Mouse (Mus musculus) intestine, embryonic 15.5 days (tissue): ENCODE measurements around the gene Prkca. TPM values are rescaled to one million over a fixed set of nuclear protein-coding genes. Genes with fewer than 3 reads are reported as not detected.

Experiments used
- ATAC-seq: fragments of 200-750 bp; cut with Nextera tagmentation; 2 replicates; pipeline ENCODE4 v1.8.0; 2017; ENCODE audit warnings: moderate TSS enrichment, moderate library complexity
- H3K27ac ChIP-seq: fragments of 300-500 bp; sonication (generic); 2 replicates; pipeline ENCODE4 v1.5.1; 2015; ENCODE audit warnings: mild to moderate bottlenecking, inconsistent platforms
- H3K27me3 ChIP-seq: fragments of 300-500 bp; sonication (generic); replicated peaks from 2 replicates; pipeline ENCODE4 v1.6.1; 2015; ENCODE audit warnings: inconsistent platforms
- H3K36me3 ChIP-seq: fragments of 300-500 bp; sonication (generic); 2 replicates; pipeline ENCODE4 v1.6.1; 2015; ENCODE audit warnings: inconsistent platforms
- H3K4me1 ChIP-seq: fragments of 300-500 bp; sonication (generic); replicated peaks from 2 replicates; pipeline ENCODE4 v1.6.1; 2015; ENCODE audit warnings: inconsistent platforms
- H3K4me2 ChIP-seq: fragments of 300-500 bp; sonication (generic); replicated peaks from 2 replicates; pipeline ENCODE4 v1.6.1; 2015; ENCODE audit warnings: mild to moderate bottlenecking, inconsistent platforms
- H3K4me3 ChIP-seq: fragments of 300-500 bp; sonication (generic); replicated peaks from 2 replicates; pipeline ENCODE4 v1.5.1; 2015; ENCODE audit warnings: inconsistent platforms
- H3K9ac ChIP-seq: fragments of 300-500 bp; sonication (generic); 2 replicates; pipeline ENCODE4 v1.6.1; 2015; ENCODE audit warnings: inconsistent platforms
- H3K9me3 ChIP-seq: fragments of 300-500 bp; sonication (generic); 2 replicates; pipeline ENCODE4 v1.6.1; 2016; ENCODE audit warnings: inconsistent platforms
- WGBS: fragments of 180-500 bp; shearing (Covaris S2); methylation state at CpG from one replicate; pipeline ENCODE4 v1.1.7; 2015; 5-methylcytosine and 5-hydroxymethylcytosine counted together
- polyA plus RNA-seq: library from polyadenylated mRNA; unstranded; fragments of >200 nt; fragmentation: Nextera tagmentation; extraction: Ambion mirVana; gene quantifications from 2 replicates; pipeline ENCODE4 v1.2.1, GENCODE M21; 2015

Prkca gene
- polyA plus RNA-seq, 1 experiment from 2014 or later = 22.0 TPM

GRCm38 (mm10) chr11:108178802-108179201 lies 164.9 kb downstream of the Prkca start:
- Histone ChIP-seq H3K4me1 (no peaks in the 10 kb centered on the region), H3K9ac (no peak overlapping the region), H3K4me2 (no peak overlapping the region), H3K4me3 (no peak overlapping the region), H3K9me3 (no peaks in the 10 kb centered on the region), H3K27ac (no peak overlapping the region), H3K36me3 (no peaks in the 10 kb centered on the region), H3K27me3 (no peaks in the 10 kb centered on the region)
- no peak for ATAC-seq
- WGBS = 82% methylated on average over 5 of the region's 5 CpGs

- no peaks in the 10 kb centered on the region for H3K27me3 ChIP-seq
- no peak overlapping the region for H3K4me3 ChIP-seq
- H3K9me3 ChIP-seq = no peaks in the 10 kb centered on the region
- no peaks in the 10 kb centered on the region for H3K4me1 ChIP-seq
- ATAC-seq = no peak
- no peaks in the 10 kb centered on the region for H3K36me3 ChIP-seq
- 84% methylated on average over 3 of the region's 3 CpGs for WGBS
- no peak overlapping the region for H3K9ac ChIP-seq
- no peak overlapping the region for H3K27ac ChIP-seq
- H3K4me2 ChIP-seq = no peak overlapping the region
Measured at GRCm38 (mm10) chr11:108178258-108178657, 165.5 kb downstream of the Prkca start.

DNA sequence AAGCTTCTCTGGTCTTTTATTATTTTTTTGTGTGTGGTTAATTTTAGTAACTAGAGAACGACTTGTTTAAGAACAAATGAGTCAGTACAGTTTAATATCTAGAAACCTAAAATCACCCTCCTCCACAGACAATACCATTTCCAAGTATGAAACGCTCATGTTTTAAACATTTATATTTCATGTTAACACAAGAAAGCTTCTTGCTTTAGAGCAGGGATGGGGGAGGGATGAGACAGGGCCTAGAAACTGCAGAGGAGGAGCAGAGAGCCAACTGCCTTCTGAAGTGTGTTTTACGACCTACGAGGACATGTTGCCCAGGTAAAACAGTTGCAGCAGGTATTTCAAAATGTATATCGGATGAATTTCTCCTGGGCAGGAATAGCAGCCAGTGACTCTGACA lies 167.0 kb downstream of the Prkca start:
- Histone ChIP-seq H3K36me3 (no peaks in the 10 kb centered on the region), H3K9me3 (no peaks in the 10 kb centered on the region), H3K9ac (no peak overlapping the region), H3K4me3 (no peak overlapping the region), H3K4me1 (no peaks in the 10 kb centered on the region), H3K27me3 (no peaks in the 10 kb centered on the region), H3K27ac (no peak overlapping the region), H3K4me2 (no peak overlapping the region)
- WGBS = 56% methylated on average over 5 of the region's 5 CpGs
- no peak for ATAC-seq

DNA sequence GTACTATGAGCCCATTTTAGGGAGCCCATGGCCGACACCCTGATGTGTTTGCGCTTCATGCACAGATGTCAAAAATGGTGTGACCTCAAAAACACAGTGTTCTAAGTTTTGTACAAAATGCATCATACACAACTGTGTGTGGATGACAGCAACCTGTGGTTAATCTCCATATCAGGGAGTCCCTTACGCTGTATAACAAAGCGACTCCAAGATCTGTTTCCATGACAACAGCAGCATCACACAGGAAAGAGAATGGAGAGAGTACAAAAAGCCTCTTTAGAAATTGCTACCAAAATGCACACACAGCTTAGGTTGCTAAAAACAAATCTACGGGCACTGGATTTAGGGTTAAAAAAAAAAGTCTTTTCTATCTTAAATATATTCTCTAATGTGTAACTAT lies 171.8 kb downstream of the Prkca start:
- Histone ChIP-seq H3K4me3 (no peak overlapping the region), H3K9me3 (no peaks in the 10 kb centered on the region), H3K36me3 (no peaks in the 10 kb centered on the region), H3K27ac (no peak overlapping the region), H3K9ac (no peak overlapping the region), H3K4me2 (no peak overlapping the region), H3K27me3 (no peaks in the 10 kb centered on the region), H3K4me1 (no peaks in the 10 kb centered on the region)
- WGBS = 90% methylated on average over 5 of the region's 5 CpGs
- ATAC-seq = no peak

- Histone ChIP-seq H3K27ac (no peak overlapping the region), H3K36me3 (no peaks in the 10 kb centered on the region), H3K27me3 (no peaks in the 10 kb centered on the region), H3K9me3 (no peaks in the 10 kb centered on the region), H3K4me1 (peaks cover 1% of the 10 kb centered on the region; the same call in 1 of the 2 replicates), H3K9ac (no peak overlapping the region), H3K4me2 (no peak overlapping the region), H3K4me3 (no peak overlapping the region)
- WGBS = 90% methylated on average over 6 of the region's 6 CpGs
- ATAC-seq = no peak
Measured at GRCm38 (mm10) chr11:108171260-108171659, 172.5 kb downstream of the Prkca start.

DNA sequence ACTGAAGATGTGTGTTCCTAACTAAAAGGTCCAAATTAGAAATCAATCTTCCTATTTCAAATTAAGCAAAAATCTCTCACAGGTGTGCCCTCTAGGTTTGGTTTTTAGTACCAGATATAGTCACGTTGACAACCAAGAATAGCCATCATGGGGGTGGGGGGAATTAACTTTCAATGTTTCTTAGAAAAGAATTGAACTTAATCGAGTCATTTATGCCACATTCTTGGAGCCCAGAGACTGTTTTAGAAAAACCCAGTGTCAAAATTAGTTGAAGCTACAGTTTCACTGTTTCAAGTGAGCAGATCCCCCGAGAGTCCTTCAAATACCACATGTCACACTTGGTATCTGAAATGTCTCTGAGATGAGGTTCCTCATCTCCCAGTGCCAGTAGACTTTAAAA lies 173.6 kb downstream of the Prkca start:
- H3K4me3 ChIP-seq = no peak overlapping the region
- H3K9me3 ChIP-seq = no peaks in the 10 kb centered on the region
- H3K4me2 ChIP-seq = no peak overlapping the region
- no peaks in the 10 kb centered on the region for H3K36me3 ChIP-seq
- no peak overlapping the region for H3K9ac ChIP-seq
- H3K27me3 ChIP-seq = no peaks in the 10 kb centered on the region
- H3K27ac ChIP-seq = no peak overlapping the region
- H3K4me1 ChIP-seq = peaks cover 8% of the 10 kb centered on the region; the same call in 1 of the 2 replicates
- 81% methylated on average over 3 of the region's 3 CpGs for WGBS
- ATAC-seq = no peak

DNA sequence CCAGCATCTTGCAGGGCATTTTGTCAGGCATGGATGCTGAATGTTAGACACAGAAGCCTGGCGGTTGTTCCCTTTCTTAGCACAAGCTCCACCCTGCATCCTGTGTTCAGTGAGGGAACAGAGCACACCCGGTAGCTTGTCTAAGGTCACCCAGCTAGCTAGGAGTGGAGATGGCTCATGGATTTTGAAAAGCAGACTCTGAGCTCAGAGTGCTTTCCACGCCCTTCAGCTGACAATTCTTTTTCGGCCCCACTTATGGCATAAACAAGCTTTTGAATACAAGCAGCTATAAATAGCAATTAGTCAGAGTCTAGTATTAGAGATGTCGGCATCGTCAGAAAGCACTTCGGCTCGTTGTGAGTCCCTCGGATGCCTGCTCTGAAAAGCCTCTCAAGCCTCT lies 178.0 kb downstream of the Prkca start:
- WGBS = 44% methylated on average over 9 of the region's 9 CpGs
- Histone ChIP-seq H3K4me2 (no peak overlapping the region), H3K27me3 (no peaks in the 10 kb centered on the region), H3K9ac (no peak overlapping the region), H3K27ac (no peak overlapping the region), H3K4me3 (no peak overlapping the region), H3K36me3 (no peaks in the 10 kb centered on the region), H3K4me1 (peaks cover 8% of the 10 kb centered on the region; the same call in 1 of the 2 replicates), H3K9me3 (no peaks in the 10 kb centered on the region)
- no peak for ATAC-seq

DNA sequence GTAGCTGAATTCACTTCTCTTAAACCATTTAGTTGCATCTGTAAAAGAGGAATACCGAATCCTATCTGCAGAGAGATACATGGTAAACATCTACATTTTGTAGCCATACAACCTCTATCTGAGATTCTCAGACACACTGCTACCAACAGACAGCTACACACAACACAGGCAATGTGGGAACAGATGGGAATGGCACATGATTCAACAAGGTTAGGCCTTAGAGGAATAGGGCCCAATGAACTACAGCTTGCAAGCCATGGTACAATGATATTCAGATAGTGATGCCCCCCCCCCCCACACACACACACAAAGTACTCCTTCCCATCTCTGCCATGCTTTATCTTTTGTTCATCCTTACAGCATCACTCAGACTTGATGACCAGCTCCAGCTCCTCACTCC lies 181.1 kb downstream of the Prkca start:
- H3K9ac ChIP-seq = no peak overlapping the region
- H3K9me3 ChIP-seq = no peaks in the 10 kb centered on the region; the same call in 1 of the 2 replicates
- ATAC-seq = no peak
- H3K4me2 ChIP-seq = no peak overlapping the region
- WGBS = 82% methylated on average over 1 of the region's 1 CpGs
- no peak overlapping the region for H3K27ac ChIP-seq
- peaks cover 8% of the 10 kb centered on the region; the same call in 1 of the 2 replicates for H3K4me1 ChIP-seq
- H3K36me3 ChIP-seq = no peaks in the 10 kb centered on the region
- H3K27me3 ChIP-seq = no peaks in the 10 kb centered on the region
- H3K4me3 ChIP-seq = no peak overlapping the region

- no peak overlapping the region for H3K9ac ChIP-seq
- no peak for ATAC-seq
- 67% methylated on average over 4 of the region's 4 CpGs for WGBS
- no peaks in the 10 kb centered on the region for H3K36me3 ChIP-seq
- H3K4me3 ChIP-seq = no peak overlapping the region
- no peaks in the 10 kb centered on the region; the same call in 1 of the 2 replicates for H3K9me3 ChIP-seq
- no peak overlapping the region for H3K4me2 ChIP-seq
- peaks cover 8% of the 10 kb centered on the region; the same call in 1 of the 2 replicates for H3K4me1 ChIP-seq
- H3K27me3 ChIP-seq = no peaks in the 10 kb centered on the region
- no peak overlapping the region for H3K27ac ChIP-seq
Measured at GRCm38 (mm10) chr11:108162110-108162509, 181.6 kb downstream of the Prkca start.

GRCm38 (mm10) chr11:108160056-108160455 lies 183.7 kb downstream of the Prkca start:
- Histone ChIP-seq H3K4me3 (no peak overlapping the region), H3K9me3 (no peaks in the 10 kb centered on the region; the same call in 1 of the 2 replicates), H3K27ac (no peak overlapping the region), H3K36me3 (no peaks in the 10 kb centered on the region), H3K9ac (no peak overlapping the region), H3K27me3 (no peaks in the 10 kb centered on the region), H3K4me2 (no peak overlapping the region), H3K4me1 (no peaks in the 10 kb centered on the region)
- WGBS = 87% methylated on average over 7 of the region's 7 CpGs
- ATAC-seq = no peak

DNA sequence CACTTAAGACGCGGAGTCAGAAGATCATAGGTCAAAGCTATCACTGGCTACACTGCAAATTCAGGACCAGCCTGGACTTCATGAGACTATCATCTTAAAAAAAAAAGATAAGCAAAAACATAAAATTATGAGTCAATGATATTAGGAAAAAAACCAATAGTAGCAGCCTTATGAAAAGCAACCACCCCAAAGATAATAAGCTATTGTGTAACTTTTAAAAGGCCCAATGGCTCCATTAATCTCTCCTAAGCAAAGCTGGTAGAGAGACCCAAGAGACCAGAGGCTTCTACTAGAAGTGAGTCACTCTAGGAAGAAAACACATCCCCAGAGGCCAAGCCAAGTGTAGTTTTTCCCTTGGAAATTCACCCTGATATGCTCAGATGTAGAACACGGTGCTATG lies 185.7 kb downstream of the Prkca start:
- Histone ChIP-seq H3K27me3 (no peaks in the 10 kb centered on the region), H3K4me3 (no peak overlapping the region), H3K4me2 (no peak overlapping the region), H3K27ac (no peak overlapping the region), H3K4me1 (no peaks in the 10 kb centered on the region), H3K36me3 (no peaks in the 10 kb centered on the region), H3K9ac (no peak overlapping the region), H3K9me3 (no peaks in the 10 kb centered on the region; the same call in 1 of the 2 replicates)
- 93% methylated on average over 3 of the region's 3 CpGs for WGBS
- ATAC-seq = no peak

GRCm38 (mm10) chr11:108157074-108157473 lies 186.7 kb downstream of the Prkca start:
- H3K36me3 ChIP-seq = no peaks in the 10 kb centered on the region
- no peak overlapping the region for H3K4me2 ChIP-seq
- H3K4me3 ChIP-seq = no peak overlapping the region
- H3K4me1 ChIP-seq = 0 out of 2 replicates have a peak, but pooled peaks cover under 1% of the 10 kb centered on the region
- ATAC-seq = no peak
- no peak overlapping the region for H3K9ac ChIP-seq
- no peaks in the 10 kb centered on the region for H3K27me3 ChIP-seq
- H3K9me3 ChIP-seq = no peaks in the 10 kb centered on the region; the same call in 1 of the 2 replicates
- H3K27ac ChIP-seq = no peak overlapping the region
- 89% methylated on average over 5 of the region's 5 CpGs for WGBS

DNA sequence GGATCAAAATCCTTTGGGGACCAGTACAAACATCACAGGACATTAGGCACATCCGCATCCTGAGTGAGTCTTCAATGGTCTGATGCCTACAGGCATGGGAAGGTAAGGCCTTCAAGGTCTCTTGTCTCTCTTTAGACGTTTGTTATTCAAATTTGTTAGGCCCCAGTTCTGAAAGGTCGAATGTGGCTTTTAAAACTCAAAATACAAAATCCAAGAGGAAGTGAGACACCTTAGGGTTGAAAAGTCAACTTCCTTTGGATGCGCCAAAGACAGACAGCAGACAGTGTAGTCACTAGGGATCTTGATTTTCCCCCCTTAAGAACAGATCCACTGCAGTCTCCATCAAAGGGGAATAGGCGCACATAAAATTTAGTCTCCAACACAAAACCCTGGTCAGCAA lies 187.6 kb downstream of the Prkca start:
- Histone ChIP-seq H3K9ac (no peak overlapping the region), H3K4me3 (no peak overlapping the region), H3K4me2 (no peak overlapping the region), H3K27me3 (no peaks in the 10 kb centered on the region), H3K4me1 (peaks cover 9% of the 10 kb centered on the region; the same call in 1 of the 2 replicates), H3K36me3 (no peaks in the 10 kb centered on the region), H3K27ac (no peak overlapping the region), H3K9me3 (no peaks in the 10 kb centered on the region; the same call in 1 of the 2 replicates)
- WGBS = 83% methylated on average over 5 of the region's 5 CpGs
- no peak for ATAC-seq
